Mouse (Mus musculus) bone marrow macrophage, adult 2 months (primary cell): ENCODE data around the gene Arl6ip5. TPM values are rescaled to one million over a fixed set of nuclear protein-coding genes. Genes with fewer than 3 reads are reported as not detected.

ENCODE experiments used
- H3K27ac ChIP-seq: 2 replicates; pipeline ENCODE4 v1.5.1; 2012; ENCODE audit warnings: low read depth, low read length; ENCODE audit not compliant: insufficient read depth
- H3K4me1 ChIP-seq: 2 replicates; pipeline ENCODE4 v1.6.1; 2012; ENCODE audit warnings: low read length; ENCODE audit not compliant: control insufficient read depth, insufficient read depth
- H3K4me3 ChIP-seq: 2 replicates; pipeline ENCODE4 v1.5.1; 2012; ENCODE audit warnings: mild to moderate bottlenecking, low read length, moderate library complexity; ENCODE audit not compliant: insufficient read depth
- CTCF ChIP-seq: IDR thresholded peaks from 2 replicates; pipeline ENCODE4 v1.5.1; 2012; ENCODE audit warnings: low read depth, mild to moderate bottlenecking, low read length, moderate library complexity
- POLR2A ChIP-seq: IDR thresholded peaks from 2 replicates; pipeline ENCODE4 v1.6.1; 2012; ENCODE audit warnings: mild to moderate bottlenecking, low read depth, low read length, borderline replicate concordance
- polyA plus RNA-seq: library from polyadenylated mRNA; stranded (reverse); fragments of >200 nt; gene quantifications from 2 replicates; pipeline ENCODE4 v1.2.4, GENCODE M21; 2012; ENCODE audit not compliant: missing spikeins, insufficient read depth, insufficient read length

Gene Arl6ip5
- 169 and 170 TPM in 2 replicates for polyA plus RNA-seq

GRCm38 (mm10) chr6:97210191-97210961, at the start of gene Arl6ip5:
Arl6ip5 (plus strand) TSS chr6:97210689.
- peaks cover 38% of the 10 kb centered on the region for H3K4me1 ChIP-seq
- no peak for TF ChIP-seq CTCF
- no peak for TF ChIP-seq POLR2A

GRCm38 (mm10) chr6:97175716-97176115, 34.8 kb upstream of the Arl6ip5 start:
- peak overlapping the region; percentile 30; the same call in 1 of the 2 replicates for H3K4me3 ChIP-seq
- peaks cover 26% of the 10 kb centered on the region for H3K4me1 ChIP-seq
- TF ChIP-seq CTCF (no peak), POLR2A (no peak)
- H3K27ac ChIP-seq: peak overlapping the region; percentile 49

More at GRCm38 (mm10) chr6:97210191-97210961, at the start of gene Arl6ip5:
- peak within 1 kb of the TSS; percentile 88 for H3K27ac ChIP-seq
- H3K4me3 ChIP-seq: peak within 1 kb of the TSS; percentile 81

GRCm38 (mm10) chr6:97178491-97179366, 31.8 kb upstream of the Arl6ip5 start, which contains the start of gene Tmf1:
Tmf1 (minus strand) TSS chr6:97179122.
- Histone ChIP-seq H3K27ac (peak within 1 kb of the TSS; percentile 89), H3K4me3 (peak within 1 kb of the TSS; percentile 71), H3K4me1 (peaks cover 43% of the 10 kb centered on the region)
- TF ChIP-seq POLR2A (0 out of 2 replicates have a peak, but pooled peaks have one; percentile 31), CTCF (no peak)

- Histone ChIP-seq H3K27ac (peak overlapping the region; percentile 89), H3K4me3 (peak overlapping the region; percentile 69), H3K4me1 (peaks cover 43% of the 10 kb centered on the region)
- TF ChIP-seq POLR2A (no peak), CTCF (no peak)
Observed at GRCm38 (mm10) chr6:97179367-97179828, 31.1 kb upstream of the Arl6ip5 start.

- peaks cover 8% of the 10 kb centered on the region for H3K4me1 ChIP-seq
- H3K27ac ChIP-seq: no peak overlapping the region
- no peak overlapping the region for H3K4me3 ChIP-seq
- TF ChIP-seq CTCF: no peak
- TF ChIP-seq POLR2A: no peak
Observed at GRCm38 (mm10) chr6:97200437-97200836, 10.1 kb upstream of the Arl6ip5 start.

- H3K4me3 ChIP-seq: no peak overlapping the region
- no peak overlapping the region for H3K27ac ChIP-seq
- peaks cover 16% of the 10 kb centered on the region for H3K4me1 ChIP-seq
- TF ChIP-seq POLR2A: no peak
- TF ChIP-seq CTCF: no peak
Observed at GRCm38 (mm10) chr6:97202477-97202876, 8.0 kb upstream of the Arl6ip5 start.

GRCm38 (mm10) chr6:97204252-97204869, 6.1 kb upstream of the Arl6ip5 start:
- H3K4me3 ChIP-seq: peak overlapping the region; percentile 73
- peaks cover 20% of the 10 kb centered on the region for H3K4me1 ChIP-seq
- TF ChIP-seq CTCF: no peak
- TF ChIP-seq POLR2A: no peak
- H3K27ac ChIP-seq: peak overlapping the region; percentile 60

- Histone ChIP-seq H3K4me1 (peaks cover 24% of the 10 kb centered on the region), H3K4me3 (peak overlapping the region; percentile 73), H3K27ac (peak overlapping the region; percentile 60)
- TF ChIP-seq CTCF (no peak), POLR2A (no peak)
Observed at GRCm38 (mm10) chr6:97204952-97205351, 5.5 kb upstream of the Arl6ip5 start.

GRCm38 (mm10) chr6:97205439-97205885, 5.0 kb upstream of the Arl6ip5 start, which contains the start of gene Uba3:
Uba3 (minus strand) TSS chr6:97205647.
- Histone ChIP-seq H3K27ac (peak within 1 kb of the TSS; percentile 60), H3K4me1 (peaks cover 26% of the 10 kb centered on the region)
- TF ChIP-seq CTCF: no peak
- peak; percentile 84; the same call in 1 of the 2 replicates for TF ChIP-seq POLR2A

More at GRCm38 (mm10) chr6:97205439-97205885, 5.0 kb upstream of the Arl6ip5 start, which contains the start of gene Uba3:
- H3K4me3 ChIP-seq: peak within 1 kb of the TSS; percentile 73
